Mouse (Mus musculus): Measurements from ENCODE around the gene Gpr35.

Gpr35 gene

DNA sequence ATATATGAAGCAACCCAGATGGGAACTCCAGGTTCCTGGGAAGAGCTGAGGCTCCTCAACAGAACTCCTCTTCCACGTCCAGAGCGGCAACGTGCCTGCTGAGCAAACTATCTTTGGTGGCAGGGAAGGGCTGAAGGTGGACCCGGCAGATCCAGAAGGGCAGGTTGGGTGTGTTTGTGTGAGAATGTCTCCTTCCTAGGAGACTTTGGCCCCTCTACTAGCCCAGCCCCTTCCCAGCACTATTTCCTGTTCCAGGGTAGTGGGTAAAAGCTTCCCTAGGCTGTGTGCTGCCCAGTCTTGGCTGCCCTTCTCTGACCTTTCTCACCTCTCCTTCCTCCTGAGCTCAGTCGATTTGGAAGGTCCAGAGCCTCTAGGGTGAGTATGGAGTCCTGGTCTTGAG lies at the start of gene Gpr35:
Gene Gpr35, plus strand, starts transcription at position 259 of the 400 bp plus-strand sequence.
- in situ Hi-C loops (cut with MboI; ENCODE audit: unreplicated experiment in 2 of 2) = loop anchor here in 1 of 2 experiments (10.0 to 25.0 kb wide), 2 partner anchors 64 to 1137 kb away; no protein-coding TSS in a partner anchor

DNA sequence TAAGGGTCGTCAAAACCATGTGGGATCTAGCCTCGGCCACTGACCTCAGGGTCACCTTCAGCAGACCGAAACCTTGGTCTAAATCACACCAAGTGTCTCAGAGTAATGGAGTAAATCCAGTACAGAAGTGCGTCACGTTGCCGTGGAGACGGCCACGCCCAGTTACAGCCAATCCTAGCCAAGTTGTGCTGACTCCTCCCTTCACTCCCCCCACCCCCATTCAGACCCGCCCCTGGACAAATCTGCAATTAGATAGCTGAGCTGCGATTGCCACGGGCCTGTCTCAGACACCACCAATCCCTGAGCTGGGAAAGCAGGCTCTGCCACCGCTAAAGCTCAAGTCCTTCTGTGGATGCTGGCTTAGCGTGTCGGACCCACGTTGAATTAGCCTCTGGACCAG lies 47.9 kb upstream of the Gpr35 start, which contains the start of gene Ankmy1:
Gene Ankmy1, minus strand, starts transcription at position 121 of the 400 bp plus-strand sequence.
- in situ Hi-C loops (cut with MboI; ENCODE audit: unreplicated experiment in 2 of 2) = no loop called here

DNA sequence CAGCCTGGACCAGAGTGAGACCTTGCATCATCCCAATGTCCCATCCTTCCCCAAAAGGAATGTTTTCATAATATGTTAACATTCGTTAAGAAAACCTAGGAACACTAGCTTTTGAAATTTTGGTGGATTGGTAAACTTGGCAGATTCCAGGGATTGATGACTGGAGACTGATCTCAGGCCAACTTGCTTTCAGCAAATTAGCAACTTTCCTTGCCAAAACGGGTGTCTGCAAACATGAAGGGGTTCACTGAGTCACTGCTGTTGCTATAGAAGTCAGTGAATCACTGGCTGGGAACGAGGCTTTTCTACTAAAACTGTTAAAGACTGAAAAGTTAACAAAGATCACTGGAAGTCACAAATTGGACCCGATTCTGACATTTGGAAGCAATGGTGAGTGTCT lies 47.0 kb upstream of the Gpr35 start:
- in situ Hi-C loops (cut with MboI; ENCODE audit: unreplicated experiment in 2 of 2) = no loop called here

DNA sequence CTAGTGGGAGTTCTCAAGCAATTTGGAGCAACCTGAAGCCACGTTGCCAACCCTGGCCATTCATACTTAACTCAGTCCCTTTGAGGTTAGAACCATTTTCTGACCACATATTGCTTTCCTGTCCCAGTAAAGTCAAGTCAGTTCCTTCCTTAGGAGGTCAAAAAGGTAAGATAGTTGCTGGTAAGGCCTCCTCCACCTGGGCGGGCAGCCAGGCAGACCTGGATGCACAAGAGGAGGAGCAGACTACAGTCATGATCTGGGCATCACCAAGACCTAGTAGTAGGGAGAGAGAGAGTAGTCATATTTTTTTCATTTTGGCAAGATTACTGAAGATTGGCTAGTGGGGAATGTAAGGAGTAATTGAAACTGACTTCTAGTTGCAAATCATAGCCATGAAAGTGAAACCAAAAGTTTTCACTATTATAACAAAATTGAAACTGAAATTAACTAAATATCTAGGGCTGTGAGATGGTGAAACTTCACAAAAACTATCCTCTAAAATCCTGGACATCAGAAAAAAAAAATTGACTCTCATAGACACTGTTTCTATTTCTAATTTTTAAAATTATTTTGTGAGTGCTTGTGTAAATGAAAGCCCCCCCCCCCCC lies 44.9 kb upstream of the Gpr35 start:
- in situ Hi-C loops (cut with MboI; ENCODE audit: unreplicated experiment in 2 of 2) = no loop called here

DNA sequence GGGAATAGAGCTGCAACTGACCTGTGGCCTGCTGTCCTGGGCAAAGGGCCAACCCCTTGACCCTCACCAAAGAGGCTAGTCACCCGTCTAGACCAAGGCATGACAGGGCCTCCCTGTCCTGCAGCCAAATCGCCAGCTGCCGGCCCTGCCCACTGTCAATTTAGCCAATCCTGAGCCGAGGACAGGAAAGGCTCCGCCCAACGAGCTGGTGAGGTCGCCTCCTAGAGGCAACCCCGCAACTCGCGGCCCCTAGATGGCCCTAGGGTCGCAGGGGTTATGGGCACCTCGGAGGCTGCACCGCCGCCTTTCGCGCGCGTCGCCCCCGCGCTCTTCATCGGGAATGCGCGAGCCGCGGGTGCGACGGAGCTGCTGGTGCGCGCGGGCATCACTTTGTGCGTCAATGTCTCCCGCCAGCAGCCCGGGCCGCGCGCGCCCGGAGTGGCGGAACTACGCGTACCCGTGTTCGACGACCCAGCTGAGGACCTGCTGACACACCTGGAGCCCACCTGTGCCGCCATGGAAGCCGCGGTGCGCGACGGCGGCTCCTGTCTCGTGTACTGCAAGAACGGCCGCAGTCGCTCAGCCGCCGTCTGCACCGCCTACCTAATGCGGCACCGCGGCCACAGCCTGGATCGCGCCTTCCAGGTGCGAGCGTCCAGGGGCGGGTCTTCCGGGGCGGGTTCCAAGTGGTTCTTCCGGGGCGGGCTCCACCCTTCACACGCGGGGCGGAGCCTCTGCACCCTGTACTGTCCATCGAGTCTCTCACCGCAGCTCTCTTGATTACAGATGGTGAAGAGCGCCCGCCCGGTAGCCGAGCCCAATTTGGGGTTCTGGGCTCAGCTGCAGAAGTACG lies 43.7 kb upstream of the Gpr35 start, which contains the start of gene Dusp28:
Gene Dusp28, plus strand, starts transcription at position 203 of the 853 bp plus-strand sequence.
- in situ Hi-C loops (cut with MboI; ENCODE audit: unreplicated experiment in 2 of 2) = no loop called here

DNA sequence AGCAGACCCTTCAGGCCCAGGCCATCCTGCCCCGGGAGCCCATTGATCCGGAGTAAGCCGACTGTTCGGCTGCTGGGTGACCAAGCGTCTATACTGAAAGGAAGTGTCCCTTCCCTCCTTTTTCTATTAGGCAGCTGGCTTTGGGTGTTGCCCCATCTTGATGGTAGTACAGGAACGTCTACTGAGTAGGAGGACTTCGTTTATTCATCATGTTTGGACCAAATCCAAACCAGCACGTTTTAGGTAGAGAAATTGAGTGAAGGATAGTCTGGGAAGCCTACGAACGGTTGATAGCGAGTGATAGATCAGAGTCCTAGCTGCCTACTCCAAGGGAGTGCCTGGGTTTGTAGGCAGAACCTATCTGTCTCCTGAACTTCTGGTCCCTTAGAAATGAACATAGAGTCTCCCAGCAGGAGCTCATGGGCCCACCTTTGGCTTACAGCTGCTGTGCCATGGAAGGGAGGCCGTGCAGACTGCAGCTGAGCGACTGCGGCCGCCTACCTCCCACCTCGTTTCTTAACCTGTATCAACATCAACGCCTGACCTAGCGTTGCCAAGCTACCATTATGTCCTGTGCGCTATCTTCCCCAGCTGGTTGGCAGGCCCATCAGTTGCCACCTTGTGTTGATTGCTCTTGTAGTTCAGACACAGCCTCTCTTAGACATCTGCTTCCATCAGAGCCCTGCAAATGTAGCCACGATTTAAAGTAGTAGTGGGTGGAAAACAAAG lies 42.9 kb upstream of the Gpr35 start:
- in situ Hi-C loops (cut with MboI; ENCODE audit: unreplicated experiment in 2 of 2) = no loop called here

DNA sequence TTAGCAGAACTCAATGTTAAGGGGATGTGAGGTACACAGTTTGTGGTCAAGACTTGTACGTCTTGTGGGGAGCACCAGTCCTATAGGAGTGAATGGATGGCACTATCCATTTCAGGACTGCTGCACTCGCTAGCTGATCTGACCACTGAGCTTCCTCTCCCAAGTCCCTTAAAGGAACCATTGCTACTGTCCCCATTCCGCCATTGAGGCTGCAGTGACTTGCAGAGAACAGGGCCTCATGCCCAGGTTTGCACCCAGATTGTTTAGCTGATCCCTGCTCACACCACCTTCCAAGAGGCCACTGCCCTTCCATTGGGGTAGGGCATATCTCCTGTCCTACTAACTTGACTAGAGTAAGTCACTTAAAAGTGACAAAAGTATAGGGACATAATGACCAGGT lies 42.0 kb upstream of the Gpr35 start:
- in situ Hi-C loops (cut with MboI; ENCODE audit: unreplicated experiment in 2 of 2) = no loop called here

DNA sequence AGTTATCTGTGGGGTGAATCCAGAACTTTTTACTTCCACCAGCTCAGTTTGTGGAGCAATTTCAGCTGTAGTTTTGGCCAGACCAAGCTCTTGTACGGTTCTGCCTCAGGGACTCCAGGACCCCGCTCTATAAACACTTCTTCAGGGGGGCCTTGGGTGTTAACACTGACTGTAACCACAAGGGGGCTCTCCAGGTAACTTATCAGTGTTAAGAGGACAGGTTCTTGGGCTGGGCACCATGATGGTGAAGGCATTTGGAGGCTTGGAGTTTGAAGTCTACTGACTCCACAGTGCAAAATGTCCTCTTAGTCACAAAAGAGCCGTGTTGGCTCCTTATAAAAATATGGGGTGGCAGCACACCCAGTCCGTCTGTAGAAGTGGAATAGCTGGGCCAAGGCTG lies 41.6 kb upstream of the Gpr35 start:
- in situ Hi-C loops (cut with MboI; ENCODE audit: unreplicated experiment in 2 of 2) = no loop called here

DNA sequence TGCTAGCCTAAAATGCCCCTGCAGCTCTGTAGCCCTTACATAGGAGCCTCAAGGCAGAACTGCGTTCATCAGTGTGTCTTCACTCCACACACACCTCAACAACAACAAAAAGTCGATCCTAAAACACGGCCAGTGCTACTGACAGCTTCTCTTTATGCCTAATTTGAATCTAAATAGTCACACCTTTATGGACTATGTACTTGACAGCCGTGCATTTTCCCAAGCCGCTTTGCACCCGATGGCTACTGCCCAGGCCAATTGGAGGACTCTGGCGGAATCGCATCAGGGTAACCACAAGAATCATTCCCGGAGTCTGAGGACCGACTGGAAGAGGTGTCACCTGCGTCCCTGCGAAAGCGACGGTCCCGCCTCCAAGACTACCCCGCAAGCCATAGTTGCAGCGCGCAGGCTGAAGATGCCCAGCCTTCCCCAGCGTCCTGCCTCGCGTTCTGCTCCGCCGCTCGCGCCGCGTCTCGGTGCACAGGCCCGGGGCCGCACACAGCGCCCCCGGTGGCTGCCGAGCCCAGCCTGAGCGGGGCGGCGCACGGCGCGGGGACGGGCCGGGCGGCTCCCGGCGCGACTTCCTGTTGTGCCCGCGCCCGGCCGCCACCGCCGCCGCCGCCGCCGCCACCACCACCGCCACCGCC lies 40.3 kb upstream of the Gpr35 start, which contains the start of gene Rnpepl1:
Gene Rnpepl1, plus strand, starts transcription at position 545 of the 647 bp plus-strand sequence.
- in situ Hi-C loops (cut with MboI; ENCODE audit: unreplicated experiment in 2 of 2) = no loop called here

DNA sequence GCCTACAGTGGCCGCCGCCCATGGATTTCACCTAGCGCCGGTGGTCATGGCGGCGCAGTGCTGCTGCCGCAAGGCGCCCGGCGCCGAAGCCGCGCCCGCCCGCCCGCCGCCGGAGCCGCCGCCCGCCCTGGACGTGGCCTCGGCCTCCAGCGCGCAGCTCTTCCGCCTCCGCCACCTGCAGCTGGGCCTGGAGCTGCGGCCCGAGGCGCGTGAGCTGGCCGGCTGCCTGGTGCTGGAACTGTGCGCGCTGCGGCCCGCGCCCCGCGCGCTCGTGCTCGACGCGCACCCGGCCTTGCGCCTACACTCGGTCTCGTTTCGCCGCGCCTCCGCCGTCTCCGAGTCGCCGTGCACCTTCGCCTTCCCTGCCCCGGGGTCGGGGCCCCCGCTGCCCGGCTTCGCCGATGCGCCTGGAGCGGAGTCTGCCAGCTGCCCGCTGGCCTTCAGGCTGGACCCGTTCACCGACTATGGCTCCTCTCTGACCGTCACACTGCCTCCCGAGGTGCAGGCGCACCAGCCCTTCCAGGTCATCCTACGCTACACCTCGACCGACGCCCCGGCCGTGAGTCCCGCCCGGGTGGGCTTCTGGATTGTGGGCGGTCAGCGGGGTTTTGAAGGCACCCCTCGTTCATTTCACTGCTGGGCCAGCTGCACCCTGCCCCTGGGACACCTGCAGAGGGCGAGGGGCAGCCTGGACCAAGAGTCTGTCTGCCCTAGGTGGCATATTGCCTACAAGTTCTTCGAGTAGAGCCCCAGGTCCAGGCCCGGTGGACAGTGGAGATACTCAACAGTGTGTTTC lies 39.5 kb upstream of the Gpr35 start:
- in situ Hi-C loops (cut with MboI; ENCODE audit: unreplicated experiment in 2 of 2) = no loop called here

DNA sequence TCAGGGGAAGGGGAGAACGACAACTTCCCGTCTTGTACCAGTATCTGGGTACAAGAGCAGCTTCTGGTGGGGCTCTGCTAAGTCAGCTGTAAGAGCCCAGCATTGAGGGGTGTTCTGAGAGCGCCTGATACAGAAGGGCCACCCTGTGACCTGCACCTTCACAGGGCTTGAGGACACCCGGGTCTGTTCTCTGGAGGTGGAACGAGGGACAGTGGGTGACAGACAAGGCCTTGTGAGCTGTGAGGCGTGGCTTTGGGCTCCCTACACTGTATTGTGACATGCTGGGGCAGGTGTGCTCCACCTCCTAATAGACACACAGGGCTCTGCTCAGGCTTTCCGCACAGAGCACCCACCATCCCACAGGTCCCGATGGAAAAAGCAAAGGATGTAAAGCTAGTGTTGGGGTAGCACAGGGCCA lies 38.9 kb upstream of the Gpr35 start:
- in situ Hi-C loops (cut with MboI; ENCODE audit: unreplicated experiment in 2 of 2) = no loop called here

DNA sequence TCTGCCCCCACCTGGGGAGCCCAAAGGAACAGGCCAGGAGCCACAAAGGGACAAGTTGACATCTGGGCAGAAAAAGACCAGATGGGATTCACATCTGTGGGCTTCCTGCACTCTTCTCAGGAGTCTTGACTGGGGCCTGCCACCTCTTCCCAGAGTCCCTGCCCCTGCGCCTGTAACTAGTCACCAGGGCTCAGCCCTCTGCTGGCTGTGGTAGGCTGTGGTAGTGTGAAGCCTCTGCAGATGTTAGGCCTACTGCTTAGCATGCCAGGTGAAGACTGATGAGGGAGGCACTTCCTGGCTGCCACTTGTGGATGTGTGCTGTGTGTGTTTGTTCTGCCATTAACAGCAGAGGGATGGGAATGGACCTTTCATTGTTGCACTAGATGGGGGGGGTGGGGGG lies 38.4 kb upstream of the Gpr35 start:
- in situ Hi-C loops (cut with MboI; ENCODE audit: unreplicated experiment in 2 of 2) = no loop called here

DNA sequence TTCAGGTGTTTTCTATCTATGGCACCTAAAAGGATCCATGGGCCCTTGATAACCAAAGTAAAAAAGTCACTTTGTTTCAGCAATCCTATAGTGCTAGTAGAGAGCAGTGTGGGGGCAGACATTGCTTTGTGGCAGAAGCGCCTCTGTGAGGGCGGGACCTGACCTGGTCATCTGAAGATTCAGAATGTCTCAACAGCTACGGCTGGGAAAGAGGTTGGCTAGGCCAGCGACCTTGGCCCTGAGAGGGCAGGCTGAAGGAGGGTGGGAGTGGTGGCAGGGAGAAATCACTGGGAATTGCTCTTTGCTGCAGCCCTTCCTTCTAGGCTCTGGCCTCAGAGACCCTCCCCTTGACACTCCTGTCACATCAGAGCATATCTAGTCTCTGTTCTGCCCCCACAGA lies 36.4 kb upstream of the Gpr35 start:
- in situ Hi-C loops (cut with MboI; ENCODE audit: unreplicated experiment in 2 of 2) = no loop called here

DNA sequence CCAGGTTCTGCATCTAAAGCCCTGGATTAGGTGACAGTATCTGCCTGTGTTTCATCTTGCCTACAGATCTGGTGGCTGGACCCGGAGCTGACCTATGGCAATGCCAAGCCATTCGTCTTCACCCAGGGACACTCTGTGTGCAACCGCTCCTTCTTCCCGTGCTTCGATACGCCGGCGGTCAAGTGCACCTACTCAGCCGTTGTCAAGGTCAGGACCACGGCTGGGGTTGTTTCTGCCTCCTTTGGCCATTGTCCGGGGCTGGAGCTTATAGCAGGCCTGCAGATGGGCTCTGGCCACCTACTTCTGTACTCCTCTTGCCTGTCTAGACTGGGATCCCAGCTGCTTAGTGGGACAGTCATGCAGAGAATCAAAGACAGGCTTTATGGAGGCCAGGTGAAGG lies 35.7 kb upstream of the Gpr35 start:
- in situ Hi-C loops (cut with MboI; ENCODE audit: unreplicated experiment in 2 of 2) = no loop called here

DNA sequence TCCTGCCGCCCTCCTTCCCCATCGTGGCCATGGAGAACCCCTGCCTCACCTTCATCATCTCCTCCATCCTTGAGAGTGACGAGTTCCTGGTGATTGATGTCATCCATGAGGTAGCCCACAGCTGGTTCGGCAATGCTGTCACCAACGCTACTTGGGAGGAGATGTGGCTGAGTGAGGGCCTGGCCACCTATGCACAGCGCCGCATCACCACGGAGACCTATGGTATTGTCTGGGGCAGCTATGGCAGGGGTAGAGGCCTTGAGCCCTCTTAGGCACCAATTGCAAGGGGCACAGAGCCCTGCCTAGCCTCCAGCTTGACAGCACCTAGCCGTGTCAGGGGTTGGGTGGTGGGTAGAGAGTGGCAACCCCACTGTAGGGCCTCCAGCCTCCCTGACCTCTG lies 33.9 kb upstream of the Gpr35 start:
- in situ Hi-C loops (cut with MboI; ENCODE audit: unreplicated experiment in 2 of 2) = no loop called here

DNA sequence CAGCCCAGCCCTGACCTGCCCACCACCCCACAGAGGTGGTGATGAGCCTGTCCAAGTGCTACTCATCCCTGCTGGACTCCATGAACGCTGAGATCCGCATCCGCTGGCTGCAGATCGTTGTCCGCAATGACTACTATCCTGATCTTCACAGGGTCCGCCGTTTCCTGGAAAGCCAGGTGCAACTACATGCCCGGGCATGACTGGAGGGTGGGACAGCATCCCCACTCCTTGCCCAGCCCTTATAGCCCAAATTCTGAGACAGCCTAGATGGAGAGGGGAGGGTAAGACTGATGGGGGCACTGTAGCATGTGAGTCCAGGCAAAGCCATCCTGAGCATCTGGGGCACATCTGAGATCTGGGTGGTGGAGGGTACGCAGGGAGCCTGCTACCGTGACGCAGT lies 31.5 kb upstream of the Gpr35 start:
- in situ Hi-C loops (cut with MboI; ENCODE audit: unreplicated experiment in 2 of 2) = no loop called here

DNA sequence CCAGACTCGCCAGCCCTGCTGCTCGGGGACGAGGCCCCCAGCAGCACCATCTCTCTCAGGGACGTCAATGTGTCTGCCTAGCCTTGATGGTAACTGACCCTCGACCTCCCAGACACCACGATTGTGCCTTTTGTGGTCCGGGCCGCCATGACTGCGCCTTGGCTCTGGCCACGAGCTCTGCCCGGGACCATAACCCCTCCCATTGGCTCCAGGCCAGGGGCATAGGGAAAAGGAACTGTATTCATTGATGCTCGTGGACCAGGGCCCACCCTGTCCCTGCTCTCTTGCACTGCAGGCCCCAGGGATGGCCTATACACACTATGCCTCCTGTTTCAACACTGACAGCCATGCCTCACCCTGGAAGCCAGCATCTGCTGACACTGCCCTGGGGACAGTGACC lies 30.9 kb upstream of the Gpr35 start:
- in situ Hi-C loops (cut with MboI; ENCODE audit: unreplicated experiment in 2 of 2) = no loop called here

DNA sequence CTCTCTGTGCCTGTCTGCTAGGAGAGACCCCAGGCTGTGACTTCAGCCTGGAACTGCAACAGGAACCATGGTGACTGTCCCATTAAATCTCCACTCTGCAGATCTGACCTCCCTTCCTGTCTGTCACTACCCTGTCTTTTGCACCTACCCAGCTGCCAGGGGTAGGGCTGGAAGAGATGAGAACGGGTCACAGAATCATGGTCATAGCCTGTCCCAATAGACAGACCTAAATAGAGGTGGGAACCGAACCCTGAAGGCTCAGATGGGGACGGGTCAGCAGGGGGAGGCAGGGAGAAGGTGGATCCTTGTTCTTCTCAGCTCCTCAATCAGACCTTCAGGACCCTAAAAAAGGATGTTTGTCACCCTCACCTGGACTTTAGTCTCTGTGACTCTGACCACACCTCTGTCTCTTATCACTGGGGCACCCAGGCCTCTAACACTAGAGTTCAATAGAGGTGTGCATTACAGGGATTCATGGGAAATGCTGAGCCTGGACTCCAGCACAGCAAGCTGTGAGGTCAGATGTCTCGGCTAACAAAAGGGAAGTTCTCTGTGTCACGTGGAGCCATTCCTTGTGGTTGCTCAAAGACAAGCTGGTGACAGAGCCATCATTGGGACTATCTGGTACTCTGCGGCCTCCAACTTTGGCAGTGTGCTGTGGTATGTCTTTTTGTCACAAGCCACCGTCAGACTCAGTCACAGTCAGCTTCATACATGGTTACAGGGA lies 30.0 kb upstream of the Gpr35 start:
- in situ Hi-C loops (cut with MboI; ENCODE audit: unreplicated experiment in 2 of 2) = no loop called here

DNA sequence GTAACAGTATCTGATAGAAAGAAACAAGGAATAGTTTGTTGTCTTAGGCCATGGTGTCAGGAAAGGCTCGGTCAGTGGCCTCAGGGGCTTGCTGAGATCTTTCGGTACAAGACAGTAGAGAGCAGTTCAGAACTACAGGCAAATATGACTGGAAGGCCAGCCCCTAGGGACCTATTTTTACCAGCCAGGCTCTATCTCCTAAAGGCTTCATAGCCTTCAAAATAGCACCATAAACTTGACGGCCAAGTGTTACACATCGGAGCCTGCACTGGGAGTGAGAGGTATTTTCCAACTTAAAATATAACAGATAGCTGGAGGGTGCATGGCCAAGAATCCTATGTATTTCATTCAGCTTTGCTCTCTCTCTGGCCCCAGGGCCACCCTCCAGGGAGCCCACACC lies 29.2 kb upstream of the Gpr35 start:
- in situ Hi-C loops (cut with MboI; ENCODE audit: unreplicated experiment in 2 of 2) = no loop called here
